Mouse (Mus musculus): ENCODE data around the gene Raver1.
"Not testable (repeated sequence)": the region's sequence is repeated elsewhere in the genome, so short reads cannot be mapped to it uniquely, and the experiment has no call there.

Gene Raver1

DNA sequence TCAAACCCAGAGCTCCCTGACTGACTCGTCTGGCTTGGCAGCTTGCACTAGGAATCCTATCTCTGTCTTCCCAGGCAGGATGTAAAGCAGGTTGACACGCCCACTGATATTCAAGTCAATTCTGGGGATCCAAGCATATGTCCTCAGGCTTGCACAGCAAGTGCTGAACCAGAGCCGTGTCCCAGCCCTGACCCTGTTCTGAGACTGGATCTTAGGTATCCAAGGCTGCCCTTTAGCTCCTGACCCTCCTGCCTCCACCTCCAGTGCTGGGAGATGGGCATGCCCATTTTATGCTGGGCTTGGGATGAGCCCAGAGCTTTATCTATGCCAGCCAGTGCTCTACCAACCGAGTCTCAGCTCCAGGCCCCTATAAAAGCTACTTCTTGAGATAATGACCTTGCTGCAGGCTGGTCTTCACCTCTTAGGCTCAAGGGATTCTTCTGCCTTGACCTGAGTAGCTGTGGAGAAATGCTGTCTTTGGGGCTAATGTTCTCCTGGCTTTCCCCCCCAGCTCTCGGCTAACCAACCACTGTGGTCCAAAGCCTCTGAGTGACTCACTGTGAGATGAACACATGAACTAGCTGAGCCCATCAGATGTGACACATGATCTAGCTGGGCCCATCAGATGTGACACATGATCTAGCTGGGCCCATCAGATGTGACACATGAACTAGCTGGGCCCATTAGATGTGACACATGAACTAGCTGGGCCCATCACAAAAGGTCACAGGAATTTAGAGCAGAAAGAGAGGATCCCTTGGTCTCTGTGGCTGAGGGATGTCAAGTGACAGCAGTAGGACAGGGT, 14.2 kb upstream of the Raver1 start:
- DNase-seq, result no peak

DNA sequence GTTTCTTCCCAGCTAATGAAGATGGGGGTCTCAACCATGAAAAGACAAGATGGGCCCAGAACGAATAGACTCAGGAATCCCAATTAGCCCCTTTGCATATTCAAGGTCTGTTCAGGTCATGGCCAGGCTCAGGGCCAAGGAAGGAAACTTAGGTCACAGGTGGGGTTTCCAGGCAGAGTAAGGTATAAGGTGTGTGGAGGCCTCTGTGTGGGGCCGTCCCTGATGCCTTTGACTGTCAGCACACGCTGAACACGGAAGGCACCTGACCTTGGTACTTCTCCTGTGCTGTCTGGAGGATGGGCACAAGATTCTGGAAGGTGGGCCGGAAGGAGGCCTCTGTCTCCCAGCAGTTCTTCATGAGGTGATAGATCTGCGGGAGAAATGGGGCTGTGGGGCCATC, 13.0 kb upstream of the Raver1 start:
- DNase-seq, result no peak

GRCm38 (mm10) chr9:21102076-21102475, 10.3 kb upstream of the Raver1 start:
- no peak for DNase-seq

DNA sequence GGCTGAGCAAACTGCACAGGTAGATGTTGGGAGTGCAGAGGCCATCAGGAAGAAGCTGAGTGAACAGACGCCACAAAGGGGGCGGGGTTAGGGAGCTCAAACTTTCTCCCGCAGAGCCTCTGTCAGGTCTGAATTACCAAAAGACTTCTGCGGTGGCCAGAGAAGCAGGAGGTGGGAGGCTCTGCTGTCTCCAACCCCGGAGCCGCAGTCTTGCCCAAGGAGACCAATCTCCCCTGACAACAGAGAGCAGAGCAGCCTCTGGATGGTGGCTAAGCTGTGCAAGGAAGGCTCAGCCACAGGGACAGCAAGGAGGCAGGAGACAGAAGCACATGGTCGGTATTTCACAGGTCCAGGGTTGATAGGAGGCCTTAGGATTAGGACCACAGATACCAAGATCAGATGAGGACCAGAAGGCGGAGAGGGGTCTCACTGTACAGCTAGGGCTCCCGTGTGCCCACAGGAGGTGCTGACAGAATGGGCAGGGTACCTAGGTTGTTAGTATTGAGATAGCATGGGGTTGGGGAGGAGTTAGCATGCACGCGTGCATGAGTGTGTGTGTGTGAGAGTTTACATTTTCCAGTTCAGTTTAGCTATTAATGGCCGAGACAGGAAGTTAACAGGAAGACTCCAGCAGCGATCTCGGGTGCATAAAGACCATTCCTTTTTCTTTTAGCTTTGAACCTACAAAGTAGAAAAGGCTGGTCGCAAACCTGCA, 8.8 kb upstream of the Raver1 start:
- DNase-seq, result no peak

- no peak for DNase-seq
Measured at GRCm38 (mm10) chr9:21097793-21098192, 6.0 kb upstream of the Raver1 start.

DNA sequence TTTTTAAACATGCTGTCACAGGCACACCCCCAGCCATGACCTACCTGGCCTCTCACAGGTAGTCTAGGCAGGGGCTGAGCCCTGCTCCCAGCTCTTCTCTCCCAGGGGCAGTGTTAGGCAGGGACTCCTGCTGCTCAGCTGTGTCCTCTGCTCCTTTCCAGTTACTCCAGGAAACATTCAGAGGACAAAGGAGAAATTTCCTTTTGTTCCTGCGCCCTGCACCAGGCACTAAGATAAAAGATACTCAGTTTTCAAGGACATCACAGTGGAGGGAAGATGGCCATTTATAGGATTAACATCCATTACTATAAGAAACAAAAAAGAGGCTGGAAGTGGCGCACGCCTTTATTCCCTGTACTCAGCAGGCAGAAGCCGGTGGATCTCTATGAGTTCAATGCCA, 4.2 kb upstream of the Raver1 start:
- DNase-seq, result no peak

DNA sequence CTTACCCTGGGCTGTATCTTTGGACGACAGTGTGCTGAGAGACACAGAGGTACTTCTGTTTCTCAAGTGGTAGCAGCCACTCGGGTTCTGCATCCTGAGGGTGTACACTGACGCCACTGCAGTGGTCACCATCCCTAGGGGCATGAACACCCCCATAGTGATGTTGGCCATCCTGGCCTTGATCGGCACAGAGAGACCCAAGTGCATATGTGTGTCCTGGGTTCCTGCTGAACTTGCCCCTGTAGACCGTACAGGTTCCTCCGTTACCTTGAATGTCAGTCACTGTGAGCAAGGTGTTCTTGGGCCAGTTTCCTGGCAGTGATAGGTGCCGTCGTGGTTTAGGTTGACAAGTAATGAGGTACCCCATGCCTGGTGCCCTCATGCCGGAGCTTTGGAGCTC, 1.6 kb upstream of the Raver1 start:
- no peak for DNase-seq

GRCm38 (mm10) chr9:21090972-21091706, 669 bp downstream of the Raver1 start:
- no peak for DNase-seq

GRCm38 (mm10) chr9:21090537-21090936, 1.3 kb downstream of the Raver1 start:
- no peak for DNase-seq

- DNase-seq, result no peak
Measured at GRCm38 (mm10) chr9:21083324-21083723, 8.5 kb downstream of the Raver1 start.

GRCm38 (mm10) chr9:21081127-21081526, 10.7 kb downstream of the Raver1 start:
- DNase-seq, result no peak

DNA sequence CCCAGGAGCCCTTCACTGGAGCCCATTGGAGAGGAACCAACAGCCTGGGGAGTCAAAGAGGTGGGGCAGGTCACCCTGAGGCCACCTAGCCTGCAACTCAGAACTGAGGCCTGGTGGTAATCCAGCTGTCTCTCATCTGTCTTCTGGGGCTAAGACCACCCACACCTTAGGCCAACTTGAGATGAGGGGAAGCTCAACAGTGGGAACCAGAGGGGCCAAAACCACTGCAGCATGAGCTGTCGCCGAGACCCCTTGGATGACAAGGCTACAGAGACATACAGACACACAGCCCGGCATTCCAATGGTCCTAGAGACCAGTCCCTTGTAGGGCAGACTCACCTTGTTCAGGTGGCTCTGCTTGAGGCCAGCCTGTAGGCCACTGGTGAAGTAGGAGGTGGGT, 16.2 kb downstream of the Raver1 start:
- DNase-seq, result no peak

- DNase-seq, result no peak
Measured at GRCm38 (mm10) chr9:21074173-21074572, 17.6 kb downstream of the Raver1 start.

DNA sequence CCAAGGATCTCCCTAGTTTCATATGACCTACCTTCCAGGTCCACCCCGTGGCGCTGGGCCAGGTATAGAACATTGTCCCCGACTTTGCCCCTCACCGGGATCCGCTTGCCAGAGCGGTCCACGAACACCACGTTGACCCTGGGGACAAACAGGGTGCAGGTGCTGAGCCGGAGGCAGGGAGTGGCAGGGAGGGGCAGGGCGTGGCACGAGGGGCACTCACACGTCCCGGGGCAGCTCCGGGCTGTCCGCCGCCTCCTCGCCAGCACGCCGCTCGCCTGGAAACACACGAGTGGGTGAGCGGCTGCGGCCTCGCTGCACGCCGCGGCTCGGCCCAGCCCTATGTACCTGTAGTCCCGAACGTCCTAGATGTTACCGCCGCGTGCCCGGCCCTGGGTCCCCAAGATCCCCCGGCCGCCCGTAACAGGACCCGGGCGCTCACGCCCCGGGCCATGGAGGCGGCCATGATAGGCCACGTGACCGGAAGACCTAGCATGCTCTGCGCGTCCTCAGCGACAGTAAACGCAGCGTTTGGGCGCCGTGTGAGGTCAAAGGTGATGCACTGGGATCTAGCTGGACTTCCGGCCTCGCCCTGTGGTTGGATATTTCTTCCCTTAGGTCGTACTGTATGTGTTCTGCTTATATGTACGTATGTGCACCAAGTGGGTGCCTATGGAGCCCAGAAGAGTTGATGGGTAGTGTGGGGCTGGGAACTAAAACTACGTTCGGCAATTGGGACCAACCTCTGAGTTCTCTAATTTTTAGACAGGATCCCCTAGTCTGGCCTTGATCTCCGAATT, 18.6 kb downstream of the Raver1 start, which contains the start of the genes Gm49373 and Fdx1l:
TSS of gene Gm49373 (minus strand) at position 53 of the 797 bp plus-strand sequence.
TSS of gene Fdx1l (minus strand) at position 571 of the 797 bp plus-strand sequence.
- DNase-seq, result peak; percentile 78 to 83

- no peak for DNase-seq
Measured at GRCm38 (mm10) chr9:21072641-21073040, 19.2 kb downstream of the Raver1 start.

DNA sequence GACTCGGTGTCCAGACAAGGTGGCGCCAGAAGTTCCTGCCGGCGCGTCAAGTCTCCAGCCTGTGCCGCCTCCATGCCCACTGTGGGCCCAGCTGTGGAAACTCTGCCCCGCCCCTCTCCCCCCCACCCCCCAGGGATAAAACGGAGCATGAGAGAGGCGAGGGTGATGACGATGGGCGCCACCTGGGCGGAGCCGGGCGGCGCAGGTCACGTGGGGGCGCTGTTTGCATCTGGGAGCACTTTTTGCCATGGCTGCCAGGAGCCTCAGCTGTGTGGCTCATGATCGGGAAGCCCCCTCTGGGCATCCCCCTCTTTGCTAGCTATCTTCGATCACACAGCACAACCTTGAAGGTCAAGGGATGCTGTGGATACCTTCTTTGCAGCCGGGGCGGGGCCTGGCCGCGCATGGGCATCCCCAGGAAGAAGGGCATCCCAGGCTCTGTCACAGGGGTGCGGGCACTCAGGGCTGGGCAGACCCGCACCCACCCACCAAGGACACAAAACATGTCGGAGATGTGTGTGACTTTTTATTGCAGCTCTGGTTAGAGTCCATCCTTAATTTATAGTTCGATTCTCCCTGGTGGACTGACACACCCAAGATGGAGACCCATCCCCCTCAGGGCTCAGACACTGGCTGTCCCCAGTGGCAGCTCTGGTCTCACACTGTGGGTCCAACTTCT, 24.7 kb downstream of the Raver1 start, which contains the start of gene Zglp1:
TSS of gene Zglp1 (minus strand) at position 88 of the 679 bp plus-strand sequence.
- DNase-seq, result no peak

- no peak for DNase-seq
Measured at GRCm38 (mm10) chr9:21062928-21063327, 28.9 kb downstream of the Raver1 start.

DNA sequence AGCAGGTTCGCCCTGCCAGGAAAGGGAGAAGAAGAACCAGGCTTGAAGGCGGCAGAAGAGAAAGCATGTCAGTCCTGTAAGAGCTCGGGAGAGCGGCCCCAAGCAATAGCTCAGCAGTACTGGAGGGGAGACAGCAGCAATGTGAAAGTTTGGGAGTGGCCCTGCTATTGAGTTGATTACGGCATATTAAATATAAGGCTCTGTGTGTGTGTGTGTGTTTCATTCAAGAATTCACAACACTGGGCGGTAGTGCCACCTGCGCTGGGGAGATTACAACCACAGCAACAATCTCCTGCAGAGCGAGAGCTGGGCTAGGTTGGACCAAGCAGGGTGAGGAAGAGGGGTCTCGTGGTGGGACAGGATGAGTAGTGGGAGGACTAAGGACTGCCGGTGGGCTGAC, 40.2 kb downstream of the Raver1 start:
- no peak for DNase-seq

DNA sequence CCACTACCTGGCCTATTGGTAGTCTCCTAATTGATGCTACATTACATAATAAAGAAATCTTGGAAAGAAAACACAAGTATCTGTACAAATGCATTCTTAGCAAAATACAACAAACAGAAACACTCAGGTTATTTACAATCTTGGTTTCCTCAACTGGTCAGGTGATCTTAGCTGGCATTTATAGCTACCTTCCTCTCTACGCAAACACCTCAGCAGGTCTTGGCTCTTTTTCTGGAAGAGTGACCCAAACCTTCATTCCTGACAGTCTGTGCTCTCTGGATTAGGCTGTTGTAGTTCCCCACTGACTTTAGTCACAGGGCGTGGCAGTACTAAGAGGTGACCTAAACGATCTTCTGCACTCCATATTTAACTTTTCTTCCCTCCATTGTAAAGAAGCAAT, 46.6 kb downstream of the Raver1 start:
- DNase-seq, result no peak

DNA sequence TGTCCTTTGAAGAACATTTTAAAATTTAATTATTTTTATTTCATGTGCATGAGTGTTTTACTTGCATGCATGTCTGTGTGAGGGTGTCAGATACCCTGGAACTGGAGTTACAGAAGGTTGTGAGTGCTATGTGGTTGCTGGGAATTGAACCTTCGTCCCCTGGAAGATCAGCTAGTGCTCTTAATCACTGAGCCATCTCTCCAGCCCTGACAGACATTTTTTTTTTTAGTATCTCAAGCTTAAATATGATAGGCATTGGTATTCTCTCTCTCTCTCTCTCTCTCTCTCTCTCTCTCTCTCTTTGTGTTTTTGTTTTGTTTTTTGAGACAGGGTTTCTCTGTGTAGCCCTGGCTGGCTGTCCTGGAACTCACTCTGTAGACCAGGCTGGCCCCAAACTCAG, 47.0 kb downstream of the Raver1 start:
- not testable (repeated sequence) for DNase-seq

DNA sequence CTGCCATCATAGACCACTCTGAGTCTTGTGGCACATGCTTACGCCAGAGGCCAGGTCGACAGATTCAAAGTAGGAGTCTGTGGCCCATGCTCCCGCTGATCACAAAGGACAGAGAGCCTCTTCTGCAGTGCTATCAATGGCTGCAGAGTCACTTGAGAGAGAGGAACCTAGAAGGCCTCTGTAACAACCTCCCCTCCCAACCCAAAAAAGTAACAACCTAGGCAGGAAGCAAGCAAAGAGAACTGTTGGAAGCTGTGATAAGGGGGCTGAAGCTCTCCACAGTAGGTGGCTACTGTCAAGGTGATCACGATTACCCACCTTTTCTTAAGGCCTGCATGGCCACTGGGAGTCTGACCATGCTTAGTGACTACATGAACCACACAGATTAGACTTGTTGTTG, 48.2 kb downstream of the Raver1 start:
- DNase-seq, result no peak

GRCm38 (mm10) chr9:21041308-21041707, 50.5 kb downstream of the Raver1 start:
- no peak for DNase-seq

Measured in thymus, postnatal 36 days (tissue).